Mouse (Mus musculus) liver, embryonic 11.5 days (tissue): ENCODE results near the gene Lgals7. TPM values are rescaled to one million over a fixed set of nuclear protein-coding genes. Genes with fewer than 3 reads are reported as not detected.
"Not testable (repeated sequence)": the region's sequence is repeated elsewhere in the genome, so short reads cannot be mapped to it uniquely, and the experiment has no call there.

Experiments used
- ATAC-seq: fragments of 200-750 bp; cut with Nextera tagmentation; replicated peaks from 2 replicates; pipeline ENCODE4 v1.8.0; 2017; ENCODE audit warnings: moderate number of reproducible peaks, mild to moderate bottlenecking, moderate TSS enrichment, moderate library complexity; ENCODE audit not compliant: low FRiP score
- DNase-seq: peaks from one replicate; pipeline ENCODE4 v3.0.0-alpha.2; 2017; ENCODE audit warnings: low spot score
- H3K27ac ChIP-seq: fragments of 300-500 bp; sonication (generic); 2 replicates; pipeline ENCODE4 v1.5.1; 2014; ENCODE audit warnings: mild to moderate bottlenecking, low read depth, low read length, control low read depth
- H3K27me3 ChIP-seq: fragments of 300-500 bp; sonication (generic); replicated peaks from 2 replicates; pipeline ENCODE4 v1.6.1; 2014; ENCODE audit warnings: low read length, mixed read lengths; ENCODE audit not compliant: control insufficient read depth, insufficient read depth
- H3K36me3 ChIP-seq: fragments of 300-500 bp; sonication (generic); 2 replicates; pipeline ENCODE4 v1.6.1; 2014; ENCODE audit warnings: mild to moderate bottlenecking, low read length, moderate library complexity, mixed read lengths; ENCODE audit not compliant: control insufficient read depth, insufficient read depth
- H3K4me1 ChIP-seq: fragments of 300-500 bp; sonication (generic); replicated peaks from 2 replicates; pipeline ENCODE4 v1.6.1; 2014; ENCODE audit warnings: low read length, mixed read lengths; ENCODE audit not compliant: control insufficient read depth, insufficient read depth
- H3K4me2 ChIP-seq: fragments of 300-500 bp; sonication (generic); 2 replicates; pipeline ENCODE4 v1.6.1; 2014; ENCODE audit warnings: mild to moderate bottlenecking, control low read depth, moderate library complexity
- H3K4me3 ChIP-seq: fragments of 300-500 bp; sonication (generic); 2 replicates; pipeline ENCODE4 v1.5.1; 2014; ENCODE audit warnings: low read depth, low read length, control low read depth
- H3K9ac ChIP-seq: fragments of 300-500 bp; sonication (generic); 2 replicates; pipeline ENCODE4 v1.6.1; 2014; ENCODE audit warnings: low read depth, low read length, control low read depth
- H3K9me3 ChIP-seq: fragments of 300-500 bp; sonication (generic); 2 replicates; pipeline ENCODE4 v1.6.1; 2016; ENCODE audit warnings: low read length, inconsistent platforms, mixed read lengths; ENCODE audit not compliant: control insufficient read depth
- WGBS: fragments of 180-500 bp; shearing (Covaris S2); extraction: QIAGEN DNeasy Blood & Tissue Kit; methylation state at CpG from one replicate; pipeline ENCODE4 v1.1.7; 2014; 5-methylcytosine and 5-hydroxymethylcytosine counted together
- polyA plus RNA-seq: library from polyadenylated mRNA; unstranded; fragments of >200 nt; fragmentation: Nextera tagmentation; extraction: Ambion mirVana; gene quantifications from 2 replicates; pipeline ENCODE4 v1.2.1, GENCODE M21; 2014

Lgals7 gene
- polyA plus RNA-seq, 1 experiment from 2014 or later, result not detected

DNA sequence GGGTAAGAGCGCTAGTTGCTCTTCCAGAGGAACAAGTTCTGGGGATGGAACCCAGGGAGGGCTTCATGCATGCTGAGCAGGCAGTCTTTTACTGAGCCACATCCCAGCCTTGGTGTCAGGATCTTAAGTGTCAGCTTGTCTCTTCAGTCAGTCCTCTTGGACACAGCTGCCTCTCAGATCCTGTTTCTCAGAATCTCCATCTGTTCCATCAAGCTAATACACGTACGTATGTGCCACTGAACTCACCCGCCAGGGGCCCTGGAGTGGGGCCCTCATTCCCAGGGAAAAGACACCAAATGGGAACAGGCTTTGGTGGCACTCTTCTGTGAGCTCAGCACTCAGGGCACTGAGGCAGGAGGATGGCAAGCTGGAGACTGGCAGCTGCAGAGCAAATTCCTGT lies 14.2 kb downstream of the Lgals7 start:
- Histone ChIP-seq H3K9me3 (no peaks in the 10 kb centered on the region), H3K27me3 (no peaks in the 10 kb centered on the region), H3K36me3 (no peaks in the 10 kb centered on the region), H3K9ac (no peak overlapping the region), H3K4me2 (no peak overlapping the region), H3K4me1 (peaks cover 9% of the 10 kb centered on the region; the same call in 1 of the 2 replicates), H3K4me3 (no peak overlapping the region), H3K27ac (no peak overlapping the region; the same call in 1 of the 2 replicates)
- no peak for DNase-seq
- WGBS, result 77% methylated on average over 4 of the region's 4 CpGs
- no peak for ATAC-seq

DNA sequence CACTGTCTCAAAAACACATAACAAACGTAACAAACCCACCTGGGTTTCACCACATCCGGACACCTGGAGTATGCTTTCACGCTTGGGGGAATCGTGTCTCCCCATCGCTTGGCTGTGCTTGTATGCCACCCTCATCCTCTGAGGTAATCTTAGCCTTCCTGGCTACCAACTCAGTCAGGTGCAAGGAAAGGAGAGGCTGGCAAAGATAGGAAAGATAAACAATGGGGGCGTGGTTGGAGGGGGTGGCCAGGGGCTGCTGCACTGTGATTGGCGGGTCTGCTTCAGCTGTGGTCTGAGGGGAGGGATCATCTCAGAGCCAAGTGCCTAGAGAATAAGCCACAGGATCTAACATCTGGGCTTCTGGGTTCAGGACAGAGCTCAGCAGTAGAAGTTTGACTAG lies 16.0 kb downstream of the Lgals7 start:
- peaks cover 9% of the 10 kb centered on the region; the same call in 1 of the 2 replicates for H3K4me1 ChIP-seq
- no peak for ATAC-seq
- no peaks in the 10 kb centered on the region for H3K9me3 ChIP-seq
- H3K27me3 ChIP-seq, result no peaks in the 10 kb centered on the region
- no peak overlapping the region for H3K9ac ChIP-seq
- WGBS, result 67% methylated on average over 7 of the region's 7 CpGs
- H3K36me3 ChIP-seq, result no peaks in the 10 kb centered on the region
- DNase-seq, result no peak
- no peak overlapping the region for H3K4me2 ChIP-seq
- H3K4me3 ChIP-seq, result no peak overlapping the region
- H3K27ac ChIP-seq, result no peak overlapping the region

DNA sequence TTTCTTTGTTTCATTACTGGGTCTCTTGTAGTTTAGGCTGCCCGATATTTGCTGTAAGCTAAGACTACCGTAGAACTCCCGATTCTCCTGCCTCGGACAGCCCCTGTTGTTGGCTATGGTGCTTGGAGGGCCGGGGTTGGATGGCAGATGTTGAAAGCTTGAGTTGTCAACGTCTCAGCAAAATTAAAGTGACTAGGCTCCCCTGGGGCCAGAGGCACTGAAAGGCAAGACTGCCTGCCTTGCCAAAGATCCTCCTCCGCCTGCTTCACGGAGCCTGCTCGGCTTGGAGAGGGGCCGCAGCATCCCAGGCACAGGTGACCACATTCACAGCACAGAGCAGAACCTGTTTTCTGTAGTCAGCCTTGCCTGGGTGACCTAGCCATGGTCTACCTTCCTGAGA lies 16.9 kb downstream of the Lgals7 start:
- peaks cover 9% of the 10 kb centered on the region; the same call in 1 of the 2 replicates for H3K4me1 ChIP-seq
- H3K4me2 ChIP-seq, result no peak overlapping the region
- no peak overlapping the region for H3K27ac ChIP-seq
- no peaks in the 10 kb centered on the region for H3K27me3 ChIP-seq
- no peak overlapping the region for H3K4me3 ChIP-seq
- 86% methylated on average over 10 of the region's 10 CpGs for WGBS
- no peak overlapping the region for H3K9ac ChIP-seq
- no peak for DNase-seq
- no peaks in the 10 kb centered on the region for H3K36me3 ChIP-seq
- H3K9me3 ChIP-seq, result no peaks in the 10 kb centered on the region
- no peak for ATAC-seq

DNA sequence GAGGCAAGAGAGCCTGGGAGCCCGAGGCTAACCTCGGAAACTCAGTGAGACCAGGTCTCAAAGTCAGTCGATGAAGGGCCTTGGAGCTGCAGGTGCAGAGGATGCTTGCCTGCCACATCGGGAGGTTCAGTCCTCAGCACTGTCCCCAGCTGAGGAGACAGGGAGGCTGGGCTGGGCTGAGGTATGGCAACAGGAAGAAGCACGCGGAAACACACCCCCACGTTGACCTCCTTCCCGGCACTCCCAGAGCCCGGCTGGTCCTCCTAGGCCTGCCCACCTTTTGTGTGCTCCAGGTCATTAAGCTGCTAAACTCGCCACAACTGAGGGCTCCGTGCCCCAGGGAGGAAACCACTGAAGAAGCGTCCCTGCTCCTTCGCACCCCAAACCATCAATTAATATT lies 17.5 kb downstream of the Lgals7 start, which contains the start of gene Capn12:
Capn12 (plus strand) TSS at position 224 of the 400 bp plus-strand sequence.
- DNase-seq (no peak), ATAC-seq (no peak)
- H3K9me3 ChIP-seq, result no peaks in the 10 kb centered on the region
- H3K4me3 ChIP-seq, result no peak within 1 kb of the TSS
- no peak within 1 kb of the TSS for H3K9ac ChIP-seq
- H3K4me2 ChIP-seq, result no peak within 1 kb of the TSS
- no peaks in the 10 kb centered on the region for H3K36me3 ChIP-seq
- H3K27ac ChIP-seq, result no peak within 1 kb of the TSS
- peaks cover under 1% of the 10 kb centered on the region; the same call in 1 of the 2 replicates for H3K27me3 ChIP-seq
- 52% methylated on average over 13 of the region's 13 CpGs for WGBS
- peaks cover 7% of the 10 kb centered on the region; the same call in 1 of the 2 replicates for H3K4me1 ChIP-seq

DNA sequence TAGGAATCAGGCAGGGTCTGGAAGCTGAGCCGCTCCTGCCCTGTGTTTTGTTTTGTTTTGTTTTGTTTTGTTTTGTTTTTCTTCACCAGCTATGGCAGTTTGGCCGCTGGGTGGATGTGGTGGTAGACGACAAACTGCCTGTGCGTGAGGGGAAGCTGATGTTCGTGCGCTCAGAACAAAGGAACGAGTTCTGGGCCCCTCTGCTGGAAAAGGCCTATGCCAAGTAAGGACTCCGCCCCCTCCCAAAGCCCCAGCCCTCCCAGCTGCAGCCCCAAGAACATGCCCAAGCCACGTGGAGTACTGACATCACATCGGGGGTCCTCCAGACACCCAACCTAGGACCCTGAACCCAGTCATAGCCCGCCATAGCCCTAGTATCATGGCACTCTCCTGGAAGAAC lies 19.4 kb downstream of the Lgals7 start:
- DNase-seq (no peak), ATAC-seq (no peak)
- no peak overlapping the region for H3K4me3 ChIP-seq
- peaks cover 18% of the 10 kb centered on the region for H3K27me3 ChIP-seq
- no peak overlapping the region for H3K27ac ChIP-seq
- WGBS, result 75% methylated on average over 11 of the region's 11 CpGs
- H3K9me3 ChIP-seq, result no peaks in the 10 kb centered on the region
- H3K4me2 ChIP-seq, result no peak overlapping the region
- H3K4me1 ChIP-seq, result peaks cover 3% of the 10 kb centered on the region; the same call in 1 of the 2 replicates
- H3K9ac ChIP-seq, result no peak overlapping the region
- no peaks in the 10 kb centered on the region for H3K36me3 ChIP-seq

DNA sequence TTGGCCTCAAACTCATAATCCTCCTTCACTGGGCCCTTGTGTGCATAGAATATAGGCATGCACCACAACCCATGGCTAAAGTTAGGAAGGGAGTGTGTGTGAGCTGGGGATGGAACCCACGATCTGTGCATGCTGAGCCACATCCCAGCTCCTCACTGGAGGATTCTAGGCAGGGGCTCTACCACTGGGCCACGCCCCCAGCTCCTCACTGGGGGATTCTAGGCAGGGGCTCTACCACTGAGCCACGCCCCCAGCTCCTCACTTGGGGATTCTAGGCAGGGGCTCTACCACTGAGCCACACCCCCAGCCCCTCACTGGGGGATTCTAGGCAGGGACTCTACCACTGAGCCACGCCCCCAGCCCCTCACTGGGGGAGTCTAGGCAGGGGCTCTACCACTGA lies 20.1 kb downstream of the Lgals7 start:
- H3K9ac ChIP-seq, H3K36me3 ChIP-seq, H3K9me3 ChIP-seq, H3K4me2 ChIP-seq, H3K4me3 ChIP-seq, H3K4me1 ChIP-seq, DNase-seq, ATAC-seq, H3K27ac ChIP-seq: not testable (repeated sequence)
- H3K27me3 ChIP-seq, result peaks cover 24% of the 10 kb centered on the region
- WGBS, result 88% methylated on average over 4 of the region's 4 CpGs

DNA sequence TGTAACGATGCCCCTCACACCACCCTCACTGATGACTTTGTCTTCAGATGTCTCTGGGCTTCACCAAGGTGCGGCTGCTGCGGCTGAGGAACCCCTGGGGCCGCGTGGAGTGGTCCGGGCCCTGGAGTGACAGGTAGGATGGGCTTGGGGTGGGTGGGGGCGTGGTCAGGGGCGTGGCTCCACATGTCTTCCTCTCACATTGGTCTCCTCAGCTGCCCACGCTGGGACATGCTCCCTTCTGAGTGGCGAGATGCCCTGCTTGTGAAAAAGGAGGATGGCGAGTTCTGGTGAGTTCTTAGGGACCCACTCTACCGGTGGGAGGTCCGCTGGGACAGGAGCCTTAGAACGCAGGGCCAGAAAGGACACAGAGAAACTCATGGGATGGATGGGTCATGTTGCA lies 22.8 kb downstream of the Lgals7 start:
- ATAC-seq (no peak), DNase-seq (no peak)
- peaks cover 45% of the 10 kb centered on the region for H3K27me3 ChIP-seq
- WGBS, result 21% methylated on average over 14 of the region's 14 CpGs
- H3K4me3 ChIP-seq, result no peak overlapping the region
- no peak overlapping the region for H3K9ac ChIP-seq
- H3K27ac ChIP-seq, result no peak overlapping the region
- peaks cover 5% of the 10 kb centered on the region for H3K36me3 ChIP-seq
- H3K9me3 ChIP-seq, result no peaks in the 10 kb centered on the region
- no peaks in the 10 kb centered on the region for H3K4me1 ChIP-seq
- no peak overlapping the region for H3K4me2 ChIP-seq

DNA sequence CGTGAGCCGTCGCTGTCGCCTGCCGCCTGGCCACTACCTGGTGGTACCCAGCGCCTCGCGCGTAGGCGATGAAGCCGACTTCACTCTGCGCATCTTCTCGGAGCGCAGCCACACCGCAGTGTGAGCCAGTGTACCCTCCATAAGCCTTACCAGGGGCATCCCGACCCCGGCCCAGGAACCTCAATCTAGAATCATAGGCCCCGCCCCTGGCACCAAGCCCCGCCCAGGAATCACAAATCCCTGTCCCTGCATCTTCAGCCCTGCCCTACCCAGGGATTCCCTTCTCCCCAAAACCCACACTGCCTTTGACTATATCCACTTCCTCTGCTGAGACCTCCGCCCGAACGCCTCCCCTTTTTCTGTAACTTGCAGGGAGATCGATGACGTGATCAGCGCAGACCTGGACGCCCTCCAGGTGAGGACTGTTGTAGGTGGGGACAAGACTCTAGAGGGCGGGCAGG lies 25.1 kb downstream of the Lgals7 start:
- Histone ChIP-seq H3K9me3 (no peaks in the 10 kb centered on the region), H3K27ac (no peak overlapping the region), H3K36me3 (peaks cover 23% of the 10 kb centered on the region), H3K4me3 (peak overlapping the region; percentile 21; the same call in 1 of the 2 replicates), H3K4me1 (peaks cover 2% of the 10 kb centered on the region; the same call in 1 of the 2 replicates), H3K27me3 (peaks cover 45% of the 10 kb centered on the region), H3K9ac (no peak overlapping the region), H3K4me2 (peak overlapping the region; percentile 51)
- 5% methylated on average over 27 of the region's 27 CpGs for WGBS
- no peak for DNase-seq
- ATAC-seq, result no peak

DNA sequence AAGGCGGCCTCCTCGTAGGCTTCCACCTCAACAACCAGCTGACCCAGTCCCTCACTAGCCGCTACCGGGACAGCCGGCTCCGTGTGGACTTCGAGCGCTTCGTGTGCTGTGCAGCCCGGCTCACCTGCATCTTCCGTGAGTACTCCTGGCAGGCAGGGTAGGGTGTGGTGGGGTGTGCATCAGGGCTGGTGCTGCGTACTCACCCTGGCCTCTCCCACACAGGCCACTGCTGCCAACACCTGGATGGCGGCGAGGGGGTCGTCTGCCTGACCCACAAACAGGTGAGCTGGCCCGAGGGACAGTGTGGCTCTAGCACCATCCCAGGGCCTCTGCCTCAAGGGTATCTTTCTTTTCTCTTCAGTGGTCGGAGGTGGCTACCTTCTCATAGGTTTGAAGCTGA lies 28.9 kb downstream of the Lgals7 start:
- ATAC-seq (no peak), DNase-seq (no peak)
- Histone ChIP-seq H3K9me3 (no peaks in the 10 kb centered on the region), H3K4me3 (no peak overlapping the region), H3K9ac (no peak overlapping the region), H3K4me1 (peaks cover 14% of the 10 kb centered on the region), H3K27me3 (peaks cover 31% of the 10 kb centered on the region), H3K4me2 (no peak overlapping the region), H3K36me3 (peaks cover 55% of the 10 kb centered on the region), H3K27ac (no peak overlapping the region)
- WGBS, result 96% methylated on average over 17 of the region's 17 CpGs
